Mouse (Mus musculus) lung, postnatal 0 days (tissue): ENCODE measurements around the gene Rbm24. TPM values are rescaled to one million over a fixed set of nuclear protein-coding genes. Genes with fewer than 3 reads are reported as not detected.

Source experiments
- ATAC-seq: fragments of 200-750 bp; cut with Nextera tagmentation; 2 replicates; pipeline ENCODE4 v1.8.0; 2017; ENCODE audit warnings: moderate library complexity
- DNase-seq: peaks from one replicate; pipeline ENCODE4 v3.0.0-alpha.2; 2016; ENCODE audit warnings: low spot score
- H3K27ac ChIP-seq: fragments of 300-500 bp; sonication (generic); 2 replicates; pipeline ENCODE4 v1.5.1; 2014; ENCODE audit warnings: antibody characterized with exemption, mild to moderate bottlenecking, low read length, mixed read lengths
- H3K27me3 ChIP-seq: fragments of 300-500 bp; sonication (generic); replicated peaks from 2 replicates; pipeline ENCODE4 v1.6.1; 2014; ENCODE audit warnings: low read length, mixed read lengths; ENCODE audit not compliant: insufficient read depth
- H3K36me3 ChIP-seq: fragments of 300-500 bp; sonication (generic); 2 replicates; pipeline ENCODE4 v1.6.1; 2014; ENCODE audit warnings: low read length, mixed read lengths; ENCODE audit not compliant: insufficient read depth
- H3K4me1 ChIP-seq: fragments of 300-500 bp; sonication (generic); 2 replicates; pipeline ENCODE4 v1.6.1; 2014; ENCODE audit warnings: antibody characterized with exemption, low read depth, low read length, mixed read lengths; ENCODE audit not compliant: insufficient read depth
- H3K4me2 ChIP-seq: fragments of 300-500 bp; sonication (generic); replicated peaks from 2 replicates; pipeline ENCODE4 v1.6.1; 2014; ENCODE audit warnings: low read depth, mild to moderate bottlenecking, low read length, moderate library complexity, mixed read lengths
- H3K4me3 ChIP-seq: fragments of 300-500 bp; sonication (generic); 2 replicates; pipeline ENCODE4 v1.5.1; 2014; ENCODE audit warnings: low read depth, low read length
- H3K9ac ChIP-seq: fragments of 300-500 bp; sonication (generic); replicated peaks from 2 replicates; pipeline ENCODE4 v1.6.1; 2014; ENCODE audit warnings: low read depth, mild to moderate bottlenecking
- H3K9me3 ChIP-seq: fragments of 300-500 bp; sonication (generic); 2 replicates; pipeline ENCODE4 v1.6.1; 2016; ENCODE audit warnings: low read length, mixed read lengths
- CTCF ChIP-seq: IDR thresholded peaks from 2 replicates; pipeline ENCODE4 v1.5.1; 2016; ENCODE audit warnings: antibody characterized with exemption, mild to moderate bottlenecking
- EP300 ChIP-seq: IDR thresholded peaks from 2 replicates; pipeline ENCODE4 v1.6.1; 2016; ENCODE audit warnings: antibody characterized with exemption, mild to moderate bottlenecking, control low read depth
- WGBS: fragments of 180-500 bp; shearing (Covaris S2); extraction: QIAGEN DNeasy Blood & Tissue Kit; methylation state at CpG from one replicate; pipeline ENCODE4 v1.1.7; 2014; 5-methylcytosine and 5-hydroxymethylcytosine counted together
- polyA plus RNA-seq: library from polyadenylated mRNA; unstranded; fragments of >200 nt; fragmentation: Nextera tagmentation; extraction: Ambion mirVana; gene quantifications from 2 replicates; pipeline ENCODE4 v1.2.1, GENCODE M21; 2015

Gene Rbm24
- polyA plus RNA-seq, 1 experiment from 2014 or later, result 2.9 TPM

- peak overlapping the region; percentile 84 for H3K4me2 ChIP-seq
- TF ChIP-seq EP300, result no peak
- TF ChIP-seq CTCF, result no peak
- peak; percentile 46 for ATAC-seq
- no peaks in the 10 kb centered on the region for H3K9me3 ChIP-seq
- peak overlapping the region; percentile 59 for H3K4me3 ChIP-seq
- H3K4me1 ChIP-seq, result no peaks in the 10 kb centered on the region
- WGBS, result 2% methylated on average over 54 of the region's 73 CpGs
- peak; percentile 17 for DNase-seq
- H3K9ac ChIP-seq, result peak overlapping the region; percentile 48
- H3K36me3 ChIP-seq, result no peaks in the 10 kb centered on the region
- no peaks in the 10 kb centered on the region for H3K27me3 ChIP-seq
- H3K27ac ChIP-seq, result no peak overlapping the region
Observed at GRCm38 (mm10) chr13:46418731-46419545, 704 bp downstream of the Rbm24 start.

- Histone ChIP-seq H3K27ac (no peak overlapping the region), H3K4me2 (peak overlapping the region; percentile 17; the same call in 1 of the 2 replicates), H3K9ac (no peak overlapping the region), H3K4me3 (peak overlapping the region; percentile 59; the same call in 1 of the 2 replicates), H3K27me3 (no peaks in the 10 kb centered on the region), H3K9me3 (no peaks in the 10 kb centered on the region), H3K4me1 (no peaks in the 10 kb centered on the region), H3K36me3 (no peaks in the 10 kb centered on the region)
- ATAC-seq (no peak), DNase-seq (no peak)
- TF ChIP-seq CTCF, result no peak
- no peak for TF ChIP-seq EP300
- WGBS, result 32% methylated on average over 7 of the region's 7 CpGs
Observed at GRCm38 (mm10) chr13:46419648-46420047, 1.4 kb downstream of the Rbm24 start.

GRCm38 (mm10) chr13:46420095-46420494 lies 1.9 kb downstream of the Rbm24 start:
- Histone ChIP-seq H3K4me1 (no peaks in the 10 kb centered on the region), H3K4me3 (peak overlapping the region; percentile 14; the same call in 1 of the 2 replicates), H3K27me3 (no peaks in the 10 kb centered on the region), H3K9me3 (no peaks in the 10 kb centered on the region), H3K36me3 (no peaks in the 10 kb centered on the region), H3K27ac (no peak overlapping the region), H3K9ac (no peak overlapping the region), H3K4me2 (peak overlapping the region; percentile 17; the same call in 1 of the 2 replicates)
- DNase-seq (no peak), ATAC-seq (no peak)
- no peak for TF ChIP-seq EP300
- no peak for TF ChIP-seq CTCF
- WGBS, result 21% methylated on average over 3 of the region's 3 CpGs

DNA sequence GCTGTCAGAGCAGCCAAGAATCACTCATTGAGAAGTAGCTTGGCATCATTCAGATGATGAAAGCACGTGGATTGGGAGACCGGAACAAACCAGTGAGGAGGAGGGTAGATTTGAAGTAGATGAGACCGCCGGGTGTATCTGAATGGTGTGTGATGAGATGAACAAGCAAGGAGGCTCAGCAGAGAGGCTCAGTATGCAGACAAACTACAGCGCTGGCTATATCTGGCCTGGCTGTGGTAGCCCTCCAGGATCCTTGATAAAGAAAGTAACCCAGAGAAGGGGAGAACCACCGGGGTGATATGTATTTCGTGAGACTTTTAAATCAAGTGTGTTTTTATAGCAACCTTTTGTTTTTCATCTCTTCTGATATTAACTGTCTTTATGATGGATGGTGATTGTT lies 5.6 kb downstream of the Rbm24 start:
- Histone ChIP-seq H3K4me1 (no peaks in the 10 kb centered on the region), H3K9ac (no peak overlapping the region), H3K4me2 (no peak overlapping the region), H3K4me3 (no peak overlapping the region), H3K36me3 (no peaks in the 10 kb centered on the region), H3K27ac (no peak overlapping the region), H3K9me3 (no peaks in the 10 kb centered on the region), H3K27me3 (no peaks in the 10 kb centered on the region)
- TF ChIP-seq CTCF, result no peak
- TF ChIP-seq EP300, result no peak
- WGBS, result 87% methylated on average over 7 of the region's 7 CpGs
- ATAC-seq, result no peak
- no peak for DNase-seq

DNA sequence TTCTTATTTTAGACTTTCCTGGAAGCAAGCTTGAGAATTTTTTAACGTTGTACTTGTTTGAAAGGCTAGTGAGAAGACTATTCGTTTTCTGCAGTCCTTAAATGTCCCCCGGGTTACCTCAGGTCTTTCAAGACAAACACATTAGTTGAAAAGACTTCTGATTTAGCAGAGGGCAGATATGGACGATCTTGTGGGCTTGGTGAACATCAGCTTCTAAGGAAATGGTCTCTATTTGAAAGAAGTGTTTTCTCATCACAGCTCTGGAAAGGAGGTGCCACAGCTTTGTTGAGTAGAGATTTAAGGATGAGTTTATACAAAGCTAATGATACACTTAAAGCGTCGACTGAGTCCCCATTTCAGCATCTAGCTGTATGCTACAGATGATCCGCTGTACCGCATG lies 6.1 kb downstream of the Rbm24 start:
- Histone ChIP-seq H3K9me3 (no peaks in the 10 kb centered on the region), H3K36me3 (no peaks in the 10 kb centered on the region), H3K4me2 (no peak overlapping the region), H3K27me3 (no peaks in the 10 kb centered on the region), H3K9ac (no peak overlapping the region), H3K4me1 (no peaks in the 10 kb centered on the region), H3K4me3 (no peak overlapping the region), H3K27ac (no peak overlapping the region)
- ATAC-seq (no peak), DNase-seq (no peak)
- WGBS, result 80% methylated on average over 8 of the region's 8 CpGs
- TF ChIP-seq CTCF (no peak), EP300 (no peak)

DNA sequence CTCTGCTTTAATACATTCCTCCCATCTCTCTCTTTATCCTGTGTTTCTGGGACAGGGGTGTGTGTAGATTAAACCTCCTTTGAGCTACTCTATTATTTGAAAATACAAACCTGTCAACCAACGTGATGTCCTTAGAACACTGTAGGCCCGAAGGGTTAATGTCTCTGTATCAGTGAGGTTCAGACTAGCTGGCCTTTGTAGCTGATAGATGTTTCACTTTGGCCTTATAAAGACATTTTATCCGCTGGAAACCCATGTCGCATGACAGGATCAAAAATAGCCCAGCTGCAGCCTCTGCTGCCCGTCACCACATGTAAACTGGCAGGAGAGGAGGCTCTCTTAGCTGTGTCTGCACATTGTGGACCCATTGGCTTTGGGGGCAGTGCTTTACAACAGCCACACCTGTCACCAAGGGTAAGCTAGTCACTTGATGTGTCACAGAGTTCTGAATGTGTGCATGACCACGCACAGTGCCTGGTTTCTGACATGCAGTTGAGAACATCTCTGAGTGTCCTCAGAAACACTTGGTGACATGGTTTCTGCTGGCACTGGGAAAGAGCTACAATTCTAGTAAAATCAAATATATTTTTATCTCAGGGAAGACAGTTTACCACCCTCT lies 8.5 kb downstream of the Rbm24 start:
- H3K27me3 ChIP-seq, result no peaks in the 10 kb centered on the region
- WGBS, result 68% methylated on average over 6 of the region's 6 CpGs
- no peak overlapping the region for H3K4me3 ChIP-seq
- no peaks in the 10 kb centered on the region for H3K9me3 ChIP-seq
- no peak overlapping the region for H3K9ac ChIP-seq
- no peak for TF ChIP-seq EP300
- no peak for TF ChIP-seq CTCF
- no peak for ATAC-seq
- no peak for DNase-seq
- no peaks in the 10 kb centered on the region for H3K36me3 ChIP-seq
- no peak overlapping the region for H3K4me2 ChIP-seq
- H3K4me1 ChIP-seq, result no peaks in the 10 kb centered on the region
- no peak overlapping the region for H3K27ac ChIP-seq
